Mouse (Mus musculus): ENCODE results near the gene Eif2b3. TPM values are rescaled to one million over a fixed set of nuclear protein-coding genes. Genes with fewer than 3 reads are reported as not detected.

Eif2b3 gene
- polyA plus RNA-seq, 1 experiment from 2014 or later, result 53.0 TPM

GRCm38 (mm10) chr4:117096666-117097065 lies 77.5 kb downstream of the Eif2b3 start:
- DNase-seq (ENCODE audit: low spot score) (peak; percentile 34), ATAC-seq (ENCODE audit: low FRiP score) (no peak)
- peaks cover 6% of the 10 kb centered on the region; the same call in 1 of the 2 replicates for H3K4me1 ChIP-seq (replicated peaks; ENCODE audit: control insufficient read depth, insufficient read depth, low read length)
- no peaks in the 10 kb centered on the region for H3K36me3 ChIP-seq (ENCODE audit: control insufficient read depth, insufficient read depth, low read length)
- WGBS, result 17% methylated on average over 5 of the region's 5 CpGs
- no peak overlapping the region for H3K27ac ChIP-seq (ENCODE audit: low read depth, low read length)
- H3K9ac ChIP-seq (ENCODE audit: low read depth, low read length), result peak overlapping the region; percentile 16; the same call in 1 of the 2 replicates
- H3K4me3 ChIP-seq (ENCODE audit: low read depth, low read length), result peak overlapping the region; percentile 54
- H3K27me3 ChIP-seq (ENCODE audit: control insufficient read depth, insufficient read depth, low read length), result peaks cover 10% of the 10 kb centered on the region
- H3K4me2 ChIP-seq (replicated peaks; ENCODE audit: low read depth, low read length), result peak overlapping the region; percentile 82
- H3K9me3 ChIP-seq (ENCODE audit: control insufficient read depth, low read length), result no peaks in the 10 kb centered on the region

- Histone ChIP-seq H3K27ac (ENCODE audit: low read depth, low read length) (no peak overlapping the region), H3K4me1 (replicated peaks; ENCODE audit: control insufficient read depth, insufficient read depth, low read length) (peaks cover 6% of the 10 kb centered on the region; the same call in 1 of the 2 replicates), H3K9ac (ENCODE audit: low read depth, low read length) (no peak overlapping the region), H3K4me2 (replicated peaks; ENCODE audit: low read depth, low read length) (no peak overlapping the region), H3K27me3 (ENCODE audit: control insufficient read depth, insufficient read depth, low read length) (peaks cover 10% of the 10 kb centered on the region), H3K36me3 (ENCODE audit: control insufficient read depth, insufficient read depth, low read length) (no peaks in the 10 kb centered on the region), H3K4me3 (ENCODE audit: low read depth, low read length) (no peak overlapping the region), H3K9me3 (ENCODE audit: control insufficient read depth, low read length) (no peaks in the 10 kb centered on the region)
- DNase-seq (ENCODE audit: low spot score), result no peak
- WGBS, result 64% methylated on average over 8 of the region's 8 CpGs
- no peak for ATAC-seq (ENCODE audit: low FRiP score)
Measured at GRCm38 (mm10) chr4:117097969-117098763, 79.0 kb downstream of the Eif2b3 start.

GRCm38 (mm10) chr4:117098764-117099036 lies 79.5 kb downstream of the Eif2b3 start:
- H3K36me3 ChIP-seq (ENCODE audit: control insufficient read depth, insufficient read depth, low read length), result no peaks in the 10 kb centered on the region
- DNase-seq (ENCODE audit: low spot score), result no peak
- H3K9ac ChIP-seq (ENCODE audit: low read depth, low read length), result no peak overlapping the region
- peaks cover 6% of the 10 kb centered on the region; the same call in 1 of the 2 replicates for H3K4me1 ChIP-seq (replicated peaks; ENCODE audit: control insufficient read depth, insufficient read depth, low read length)
- no peak for ATAC-seq (ENCODE audit: low FRiP score)
- no peak overlapping the region for H3K27ac ChIP-seq (ENCODE audit: low read depth, low read length)
- H3K4me2 ChIP-seq (replicated peaks; ENCODE audit: low read depth, low read length), result no peak overlapping the region
- WGBS, result 72% methylated on average over 2 of the region's 2 CpGs
- H3K9me3 ChIP-seq (ENCODE audit: control insufficient read depth, low read length), result no peaks in the 10 kb centered on the region
- peaks cover 10% of the 10 kb centered on the region for H3K27me3 ChIP-seq (ENCODE audit: control insufficient read depth, insufficient read depth, low read length)
- no peak overlapping the region for H3K4me3 ChIP-seq (ENCODE audit: low read depth, low read length)

GRCm38 (mm10) chr4:117100036-117100435 lies 80.8 kb downstream of the Eif2b3 start:
- Histone ChIP-seq H3K27me3 (ENCODE audit: control insufficient read depth, insufficient read depth, low read length) (peaks cover 4% of the 10 kb centered on the region), H3K36me3 (ENCODE audit: control insufficient read depth, insufficient read depth, low read length) (no peaks in the 10 kb centered on the region), H3K27ac (ENCODE audit: low read depth, low read length) (no peak overlapping the region), H3K4me2 (replicated peaks; ENCODE audit: low read depth, low read length) (no peak overlapping the region), H3K9ac (ENCODE audit: low read depth, low read length) (no peak overlapping the region), H3K9me3 (ENCODE audit: control insufficient read depth, low read length) (no peaks in the 10 kb centered on the region), H3K4me1 (replicated peaks; ENCODE audit: control insufficient read depth, insufficient read depth, low read length) (peaks cover 6% of the 10 kb centered on the region; the same call in 1 of the 2 replicates), H3K4me3 (ENCODE audit: low read depth, low read length) (no peak overlapping the region)
- WGBS, result 77% methylated on average over 4 of the region's 4 CpGs
- ATAC-seq (ENCODE audit: low FRiP score) (no peak), DNase-seq (ENCODE audit: low spot score) (no peak)

GRCm38 (mm10) chr4:117101218-117101617 lies 82.0 kb downstream of the Eif2b3 start:
- no peak overlapping the region for H3K9ac ChIP-seq (ENCODE audit: low read depth, low read length)
- DNase-seq (ENCODE audit: low spot score), result peak; percentile 49
- no peaks in the 10 kb centered on the region for H3K9me3 ChIP-seq (ENCODE audit: control insufficient read depth, low read length)
- ATAC-seq (ENCODE audit: low FRiP score), result no peak
- H3K27ac ChIP-seq (ENCODE audit: low read depth, low read length), result no peak overlapping the region
- H3K4me3 ChIP-seq (ENCODE audit: low read depth, low read length), result no peak overlapping the region
- no peaks in the 10 kb centered on the region for H3K36me3 ChIP-seq (ENCODE audit: control insufficient read depth, insufficient read depth, low read length)
- H3K27me3 ChIP-seq (ENCODE audit: control insufficient read depth, insufficient read depth, low read length), result no peaks in the 10 kb centered on the region
- H3K4me2 ChIP-seq (replicated peaks; ENCODE audit: low read depth, low read length), result no peak overlapping the region
- WGBS, result 42% methylated on average over 7 of the region's 7 CpGs
- H3K4me1 ChIP-seq (replicated peaks; ENCODE audit: control insufficient read depth, insufficient read depth, low read length), result no peaks in the 10 kb centered on the region

- Histone ChIP-seq H3K27me3 (ENCODE audit: control insufficient read depth, insufficient read depth, low read length) (no peaks in the 10 kb centered on the region), H3K4me1 (replicated peaks; ENCODE audit: control insufficient read depth, insufficient read depth, low read length) (no peaks in the 10 kb centered on the region), H3K36me3 (ENCODE audit: control insufficient read depth, insufficient read depth, low read length) (no peaks in the 10 kb centered on the region), H3K27ac (ENCODE audit: low read depth, low read length) (no peak overlapping the region), H3K9me3 (ENCODE audit: control insufficient read depth, low read length) (no peaks in the 10 kb centered on the region), H3K4me2 (replicated peaks; ENCODE audit: low read depth, low read length) (no peak overlapping the region), H3K4me3 (ENCODE audit: low read depth, low read length) (no peak overlapping the region), H3K9ac (ENCODE audit: low read depth, low read length) (no peak overlapping the region)
- DNase-seq (ENCODE audit: low spot score) (no peak), ATAC-seq (ENCODE audit: low FRiP score) (no peak)
- WGBS, result 74% methylated on average over 10 of the region's 10 CpGs
Measured at GRCm38 (mm10) chr4:117104672-117105071, 85.5 kb downstream of the Eif2b3 start.

GRCm38 (mm10) chr4:117105127-117105526 lies 85.9 kb downstream of the Eif2b3 start:
- H3K27me3 ChIP-seq (ENCODE audit: control insufficient read depth, insufficient read depth, low read length), result no peaks in the 10 kb centered on the region
- H3K9ac ChIP-seq (ENCODE audit: low read depth, low read length), result no peak overlapping the region
- no peaks in the 10 kb centered on the region for H3K9me3 ChIP-seq (ENCODE audit: control insufficient read depth, low read length)
- H3K4me2 ChIP-seq (replicated peaks; ENCODE audit: low read depth, low read length), result no peak overlapping the region
- H3K27ac ChIP-seq (ENCODE audit: low read depth, low read length), result no peak overlapping the region
- no peak for ATAC-seq (ENCODE audit: low FRiP score)
- H3K36me3 ChIP-seq (ENCODE audit: control insufficient read depth, insufficient read depth, low read length), result no peaks in the 10 kb centered on the region
- H3K4me1 ChIP-seq (replicated peaks; ENCODE audit: control insufficient read depth, insufficient read depth, low read length), result no peaks in the 10 kb centered on the region
- DNase-seq (ENCODE audit: low spot score), result no peak
- H3K4me3 ChIP-seq (ENCODE audit: low read depth, low read length), result no peak overlapping the region
- 78% methylated on average over 10 of the region's 10 CpGs for WGBS

- Histone ChIP-seq H3K9me3 (ENCODE audit: control insufficient read depth, low read length) (no peaks in the 10 kb centered on the region), H3K4me1 (replicated peaks; ENCODE audit: control insufficient read depth, insufficient read depth, low read length) (no peaks in the 10 kb centered on the region), H3K4me2 (replicated peaks; ENCODE audit: low read depth, low read length) (no peak overlapping the region), H3K36me3 (ENCODE audit: control insufficient read depth, insufficient read depth, low read length) (no peaks in the 10 kb centered on the region), H3K4me3 (ENCODE audit: low read depth, low read length) (no peak overlapping the region), H3K27me3 (ENCODE audit: control insufficient read depth, insufficient read depth, low read length) (no peaks in the 10 kb centered on the region), H3K27ac (ENCODE audit: low read depth, low read length) (no peak overlapping the region), H3K9ac (ENCODE audit: low read depth, low read length) (no peak overlapping the region)
- DNase-seq (ENCODE audit: low spot score), result no peak
- ATAC-seq (ENCODE audit: low FRiP score), result no peak
- 92% methylated on average over 18 of the region's 18 CpGs for WGBS
Measured at GRCm38 (mm10) chr4:117107813-117108523, 88.8 kb downstream of the Eif2b3 start.

- H3K4me1 ChIP-seq (replicated peaks; ENCODE audit: control insufficient read depth, insufficient read depth, low read length), result no peaks in the 10 kb centered on the region
- DNase-seq (ENCODE audit: low spot score) (no peak), ATAC-seq (ENCODE audit: low FRiP score) (no peak)
- no peak overlapping the region for H3K4me2 ChIP-seq (replicated peaks; ENCODE audit: low read depth, low read length)
- WGBS, result 93% methylated on average over 6 of the region's 6 CpGs
- H3K36me3 ChIP-seq (ENCODE audit: control insufficient read depth, insufficient read depth, low read length), result no peaks in the 10 kb centered on the region
- no peak overlapping the region for H3K27ac ChIP-seq (ENCODE audit: low read depth, low read length)
- H3K4me3 ChIP-seq (ENCODE audit: low read depth, low read length), result no peak overlapping the region
- no peaks in the 10 kb centered on the region for H3K27me3 ChIP-seq (ENCODE audit: control insufficient read depth, insufficient read depth, low read length)
- no peaks in the 10 kb centered on the region for H3K9me3 ChIP-seq (ENCODE audit: control insufficient read depth, low read length)
- no peak overlapping the region for H3K9ac ChIP-seq (ENCODE audit: low read depth, low read length)
Measured at GRCm38 (mm10) chr4:117108524-117108849, 89.3 kb downstream of the Eif2b3 start.
